Mouse (Mus musculus) hindbrain, embryonic 13.5 days (tissue): ENCODE data around the gene Actr5. TPM values are rescaled to one million over a fixed set of nuclear protein-coding genes. Genes with fewer than 3 reads are reported as not detected.

Experiments
- ATAC-seq: fragments of 200-750 bp; cut with Nextera tagmentation; 2 replicates; pipeline ENCODE4 v1.8.0; 2017; ENCODE audit warnings: moderate TSS enrichment; ENCODE audit not compliant: low FRiP score
- H3K27ac ChIP-seq: fragments of 300-500 bp; sonication (generic); 2 replicates; pipeline ENCODE4 v1.5.1; 2015; ENCODE audit warnings: inconsistent platforms, mild to moderate bottlenecking, moderate library complexity
- H3K27me3 ChIP-seq: fragments of 300-500 bp; sonication (generic); 2 replicates; pipeline ENCODE4 v1.6.1; 2015; ENCODE audit warnings: mild to moderate bottlenecking, inconsistent platforms
- H3K36me3 ChIP-seq: fragments of 300-500 bp; sonication (generic); 2 replicates; pipeline ENCODE4 v1.6.1; 2015; ENCODE audit warnings: mild to moderate bottlenecking, inconsistent platforms
- H3K4me1 ChIP-seq: fragments of 300-500 bp; sonication (generic); replicated peaks from 2 replicates; pipeline ENCODE4 v1.6.1; 2015; ENCODE audit warnings: inconsistent platforms
- H3K4me2 ChIP-seq: fragments of 300-500 bp; sonication (generic); 2 replicates; pipeline ENCODE4 v1.6.1; 2015; ENCODE audit warnings: inconsistent platforms, mild to moderate bottlenecking, moderate library complexity
- H3K4me3 ChIP-seq: fragments of 300-500 bp; sonication (generic); 2 replicates; pipeline ENCODE4 v1.5.1; 2015; ENCODE audit warnings: mild to moderate bottlenecking, inconsistent platforms
- H3K9ac ChIP-seq: fragments of 300-500 bp; sonication (generic); 2 replicates; pipeline ENCODE4 v1.6.1; 2015; ENCODE audit warnings: mild to moderate bottlenecking, inconsistent platforms
- H3K9me3 ChIP-seq: fragments of 300-500 bp; sonication (generic); 2 replicates; pipeline ENCODE4 v1.6.1; 2016; ENCODE audit warnings: inconsistent platforms
- WGBS: fragments of 180-500 bp; shearing (Covaris S2); methylation state at CpG from one replicate; pipeline ENCODE4 v1.1.7; 2015; 5-methylcytosine and 5-hydroxymethylcytosine counted together
- polyA plus RNA-seq: library from polyadenylated mRNA; unstranded; fragments of >200 nt; fragmentation: Nextera tagmentation; extraction: Ambion mirVana; gene quantifications from 2 replicates; pipeline ENCODE4 v1.2.1, GENCODE M21; 2015

Actr5 gene
- polyA plus RNA-seq, 1 experiment from 2014 or later: 12.4 TPM

GRCm38 (mm10) chr2:158672829-158673228 is 48.1 kb downstream of the Actr5 start:
- Histone ChIP-seq H3K27me3 (peaks cover 29% of the 10 kb centered on the region), H3K4me3 (no peak overlapping the region), H3K9me3 (no peaks in the 10 kb centered on the region), H3K27ac (peak overlapping the region; percentile 74), H3K36me3 (no peaks in the 10 kb centered on the region), H3K4me1 (peaks cover 51% of the 10 kb centered on the region), H3K9ac (no peak overlapping the region), H3K4me2 (no peak overlapping the region)
- no peak for ATAC-seq
- WGBS: 12% methylated on average over 6 of the region's 6 CpGs

DNA sequence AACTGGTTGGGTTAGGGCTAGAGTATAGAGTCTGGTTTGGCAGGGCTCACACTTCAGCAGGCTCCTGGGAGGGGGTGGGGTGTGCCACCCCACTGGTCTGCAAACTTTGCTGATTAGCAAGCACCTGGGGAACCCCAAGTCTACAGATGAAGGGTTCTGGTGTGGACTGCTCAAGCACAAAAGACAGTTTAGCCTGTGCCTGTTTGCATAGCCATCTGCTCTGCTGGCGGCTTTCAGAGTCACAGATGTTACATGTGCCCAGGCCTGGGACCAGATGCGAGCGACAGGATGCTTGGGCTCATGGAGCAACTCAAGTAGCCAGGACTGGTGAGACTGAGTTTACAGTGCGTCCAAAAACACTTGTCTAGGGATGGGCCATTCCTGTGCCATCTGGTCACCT is 48.8 kb downstream of the Actr5 start:
- H3K9me3 ChIP-seq: no peaks in the 10 kb centered on the region
- no peak overlapping the region for H3K9ac ChIP-seq
- H3K36me3 ChIP-seq: no peaks in the 10 kb centered on the region
- no peak overlapping the region for H3K4me2 ChIP-seq
- peaks cover 26% of the 10 kb centered on the region for H3K27me3 ChIP-seq
- H3K4me3 ChIP-seq: no peak overlapping the region
- peaks cover 44% of the 10 kb centered on the region for H3K4me1 ChIP-seq
- WGBS: 46% methylated on average over 4 of the region's 4 CpGs
- ATAC-seq: peak; percentile 55
- peak overlapping the region; percentile 74 for H3K27ac ChIP-seq

GRCm38 (mm10) chr2:158674131-158674530 is 49.4 kb downstream of the Actr5 start:
- Histone ChIP-seq H3K4me3 (no peak overlapping the region), H3K27ac (0 out of 2 replicates have a peak overlapping the region, but pooled peaks have one; percentile 74), H3K9ac (no peak overlapping the region), H3K9me3 (no peaks in the 10 kb centered on the region), H3K4me1 (peaks cover 37% of the 10 kb centered on the region), H3K4me2 (no peak overlapping the region), H3K27me3 (peaks cover 20% of the 10 kb centered on the region), H3K36me3 (no peaks in the 10 kb centered on the region)
- WGBS: 80% methylated on average over 6 of the region's 6 CpGs
- ATAC-seq: no peak

- Histone ChIP-seq H3K4me1 (peaks cover 32% of the 10 kb centered on the region), H3K4me2 (no peak overlapping the region), H3K4me3 (no peak overlapping the region), H3K36me3 (no peaks in the 10 kb centered on the region), H3K27ac (no peak overlapping the region), H3K9ac (no peak overlapping the region), H3K27me3 (peaks cover 14% of the 10 kb centered on the region), H3K9me3 (no peaks in the 10 kb centered on the region)
- 86% methylated on average over 7 of the region's 7 CpGs for WGBS
- no peak for ATAC-seq
Measured at GRCm38 (mm10) chr2:158674759-158675158, 50.1 kb downstream of the Actr5 start.

DNA sequence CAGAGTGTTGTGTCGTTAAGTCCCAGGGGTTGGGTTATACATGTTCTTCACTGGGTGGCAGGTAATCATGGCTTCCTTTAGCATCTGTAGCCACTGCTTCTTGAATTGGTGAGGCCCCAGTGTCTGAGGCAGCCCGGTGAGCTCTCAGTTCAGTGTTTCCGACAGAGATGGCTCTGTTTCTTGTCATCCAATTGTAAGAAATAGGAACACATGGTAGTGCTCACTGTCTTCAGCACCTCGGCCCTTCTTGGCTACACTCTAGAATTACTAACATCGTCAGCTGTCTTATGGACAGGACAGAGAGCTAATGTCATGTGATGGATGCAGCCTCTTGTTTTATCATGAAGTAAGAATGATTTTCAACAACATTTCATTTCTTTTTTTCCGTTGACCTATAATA is 50.5 kb downstream of the Actr5 start:
- Histone ChIP-seq H3K4me1 (peaks cover 32% of the 10 kb centered on the region), H3K4me2 (no peak overlapping the region), H3K27ac (no peak overlapping the region), H3K9me3 (no peaks in the 10 kb centered on the region), H3K36me3 (no peaks in the 10 kb centered on the region), H3K4me3 (no peak overlapping the region), H3K27me3 (peaks cover 10% of the 10 kb centered on the region), H3K9ac (no peak overlapping the region)
- ATAC-seq: no peak
- WGBS: 86% methylated on average over 6 of the region's 6 CpGs

- H3K36me3 ChIP-seq: no peaks in the 10 kb centered on the region
- no peak overlapping the region for H3K4me2 ChIP-seq
- no peaks in the 10 kb centered on the region for H3K9me3 ChIP-seq
- peaks cover 28% of the 10 kb centered on the region for H3K4me1 ChIP-seq
- H3K4me3 ChIP-seq: no peak overlapping the region
- H3K27ac ChIP-seq: no peak overlapping the region
- WGBS: 93% methylated on average over 12 of the region's 12 CpGs
- no peak overlapping the region for H3K9ac ChIP-seq
- 0 out of 2 replicates have a peak, but pooled peaks cover 1% of the 10 kb centered on the region for H3K27me3 ChIP-seq
- no peak for ATAC-seq
Measured at GRCm38 (mm10) chr2:158675907-158676533, 51.3 kb downstream of the Actr5 start.

DNA sequence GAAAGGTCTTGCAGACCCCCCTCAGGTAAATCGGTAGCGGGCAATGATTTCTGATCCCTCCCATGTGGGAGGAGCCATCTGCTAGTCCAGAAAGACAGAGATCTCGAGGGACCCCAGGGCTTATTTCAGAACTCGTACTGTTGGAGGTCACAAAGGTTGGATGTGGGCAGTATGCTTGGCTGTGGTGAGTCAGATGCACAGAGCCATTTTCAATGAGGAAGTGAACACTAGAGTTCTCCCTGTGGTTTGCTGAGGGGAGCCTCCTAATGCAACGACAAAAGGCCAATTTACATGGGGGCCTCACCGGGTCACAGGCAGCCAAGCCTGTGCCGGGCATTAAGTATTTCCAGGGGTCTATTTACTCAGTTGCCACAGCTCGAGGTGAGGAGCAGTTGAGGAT is 53.3 kb downstream of the Actr5 start:
- WGBS: 64% methylated on average over 8 of the region's 8 CpGs
- no peaks in the 10 kb centered on the region for H3K9me3 ChIP-seq

GRCm38 (mm10) chr2:158679091-158679490 is 54.4 kb downstream of the Actr5 start:
- WGBS: 96% methylated on average over 7 of the region's 7 CpGs
- Histone ChIP-seq H3K27ac (no peak overlapping the region), H3K36me3 (no peaks in the 10 kb centered on the region), H3K4me2 (no peak overlapping the region), H3K9me3 (no peaks in the 10 kb centered on the region), H3K4me3 (no peak overlapping the region), H3K27me3 (no peaks in the 10 kb centered on the region), H3K4me1 (peaks cover 28% of the 10 kb centered on the region), H3K9ac (no peak overlapping the region)
- no peak for ATAC-seq

More for the DNA sequence above, 53.3 kb downstream of the Actr5 start:
- H3K9ac ChIP-seq: no peak overlapping the region
- no peaks in the 10 kb centered on the region for H3K27me3 ChIP-seq
- H3K4me3 ChIP-seq: no peak overlapping the region
- peaks cover 36% of the 10 kb centered on the region for H3K4me1 ChIP-seq
- ATAC-seq: no peak
- H3K4me2 ChIP-seq: no peak overlapping the region
- no peaks in the 10 kb centered on the region for H3K36me3 ChIP-seq
- no peak overlapping the region for H3K27ac ChIP-seq

GRCm38 (mm10) chr2:158680357-158680889 is 55.7 kb downstream of the Actr5 start:
- 59% methylated on average over 10 of the region's 10 CpGs for WGBS
- H3K4me2 ChIP-seq: no peak overlapping the region
- peaks cover 37% of the 10 kb centered on the region for H3K4me1 ChIP-seq
- no peak overlapping the region for H3K9ac ChIP-seq
- H3K27ac ChIP-seq: no peak overlapping the region
- no peak for ATAC-seq
- no peaks in the 10 kb centered on the region for H3K9me3 ChIP-seq
- H3K4me3 ChIP-seq: no peak overlapping the region
- H3K36me3 ChIP-seq: no peaks in the 10 kb centered on the region
- H3K27me3 ChIP-seq: no peaks in the 10 kb centered on the region

- Histone ChIP-seq H3K4me1 (peaks cover 37% of the 10 kb centered on the region), H3K4me2 (no peak overlapping the region), H3K27ac (no peak overlapping the region), H3K4me3 (no peak overlapping the region), H3K9ac (no peak overlapping the region), H3K27me3 (no peaks in the 10 kb centered on the region), H3K9me3 (no peaks in the 10 kb centered on the region), H3K36me3 (no peaks in the 10 kb centered on the region)
- ATAC-seq: no peak
- WGBS: 61% methylated on average over 6 of the region's 6 CpGs
Measured at GRCm38 (mm10) chr2:158681714-158682113, 57.0 kb downstream of the Actr5 start.

GRCm38 (mm10) chr2:158682344-158683037 is 57.8 kb downstream of the Actr5 start:
- no peak for ATAC-seq
- WGBS: 63% methylated on average over 11 of the region's 11 CpGs
- Histone ChIP-seq H3K9ac (no peak overlapping the region), H3K27me3 (no peaks in the 10 kb centered on the region), H3K9me3 (no peaks in the 10 kb centered on the region), H3K36me3 (no peaks in the 10 kb centered on the region), H3K27ac (0 out of 2 replicates have a peak overlapping the region, but pooled peaks have one; percentile 6), H3K4me1 (peaks cover 38% of the 10 kb centered on the region), H3K4me2 (no peak overlapping the region), H3K4me3 (no peak overlapping the region)

GRCm38 (mm10) chr2:158683038-158683413 is 58.3 kb downstream of the Actr5 start:
- no peak overlapping the region for H3K4me2 ChIP-seq
- H3K27me3 ChIP-seq: no peaks in the 10 kb centered on the region
- no peaks in the 10 kb centered on the region for H3K9me3 ChIP-seq
- no peak overlapping the region for H3K4me3 ChIP-seq
- 20% methylated on average over 4 of the region's 4 CpGs for WGBS
- 0 out of 2 replicates have a peak overlapping the region, but pooled peaks have one; percentile 6 for H3K27ac ChIP-seq
- no peaks in the 10 kb centered on the region for H3K36me3 ChIP-seq
- no peak overlapping the region for H3K9ac ChIP-seq
- H3K4me1 ChIP-seq: peaks cover 43% of the 10 kb centered on the region
- no peak for ATAC-seq
